Mouse (Mus musculus) megakaryocyte, embryonic 14.5 days (primary cell): ENCODE measurements around the gene Zfp423.

Source experiments
- FLI1 ChIP-seq: IDR thresholded peaks from 2 replicates; pipeline ENCODE4 v1.6.1; 2012; ENCODE audit warnings: low read length, inconsistent platforms, mixed read lengths
- GATA1 ChIP-seq: IDR thresholded peaks from 3 replicates; pipeline ENCODE4 v1.6.1; 2012; ENCODE audit warnings: mixed read lengths, low read length, inconsistent platforms, borderline replicate concordance

GRCm38 (mm10) chr8:87812661-87813060 lies 146.7 kb downstream of the Zfp423 start:
- TF ChIP-seq GATA1 (no peak), FLI1 (no peak)
